Comparison of ENCODE assay signal across 18 mouse cellular contexts in genomic region chr6:128208491-128209170, GRCm38 (mm10).
DNase-seq lines count a peak whose midpoint lies in the region; ATAC-seq and TF ChIP-seq lines count a peak whose summit lies in the region.
"Had no signal": no experiment of that assay in that cellular context is flagged by ENCODE, and none has a peak within 500 bp of the region (broad histone marks: within the 10 kb centered on the region; RNA-seq: fewer than 3 reads in every experiment).

No protein-coding gene starts in this region.

- H3K4me1 ChIP-seq in heart, embryonic 10.5 days, result peaks cover 7% of the 10 kb centered on the region; the same call in 1 of the 2 replicates
- no peaks in the 10 kb centered on the region for H3K4me1 ChIP-seq in lung, embryonic 14.5 days (ENCODE audit: insufficient read depth)
- H3K4me1 ChIP-seq: hindbrain, embryonic 13.5 days had no signal

- intact Hi-C loops in heart, postnatal 10 days (cut with DNase I), result no loop called here

- ATAC-seq in lung, embryonic 14.5 days (ENCODE audit: insufficient read depth), result peak; percentile 75
- ATAC-seq: midbrain, embryonic 16.5 days had no signal

- no peaks in the 10 kb centered on the region for H3K9me3 ChIP-seq in heart, embryonic 10.5 days
- no peaks in the 10 kb centered on the region for H3K9me3 ChIP-seq in lung, embryonic 14.5 days (ENCODE audit: low read depth, low read length)
- H3K9me3 ChIP-seq: hindbrain, embryonic 13.5 days had no signal

- H3K4me3 ChIP-seq in heart, embryonic 10.5 days, result no peak overlapping the region
- no peak overlapping the region for H3K4me3 ChIP-seq in lung, embryonic 14.5 days (ENCODE audit: low read depth, low read length)
- H3K4me3 ChIP-seq: hindbrain, embryonic 13.5 days had no signal

- peak; percentile 22 to 27 for DNase-seq in heart, adult 18-20 months
- DNase-seq in heart, embryonic 10.5 days (ENCODE audit: low spot score), result no peak
- DNase-seq in lung, embryonic 14.5 days, result peak; percentile 71
- DNase-seq in lung, postnatal 25 days (ENCODE audit: low spot score), result no peak
- DNase-seq in NIH3T3 (ENCODE audit: low read depth), result peak; percentile 80
- DNase-seq in heart, postnatal 10 days, result peak; percentile 44 to 59
- no peak for DNase-seq in frontal cortex, postnatal 25 days (ENCODE audit: low spot score in 2 of 2)
- DNase-seq: adrenal gland, postnatal 36 days; cerebellum, adult 11-12 months; cerebellum, postnatal 14 days; kidney, adult 8-10 months; kidney, postnatal 36 days; liver; right cerebral cortex, postnatal 25 days; thymus, postnatal 14 days had no signal

- no peak overlapping the region for H3K4me2 ChIP-seq in lung, embryonic 14.5 days
- H3K4me2 ChIP-seq: hindbrain, embryonic 13.5 days had no signal

- no peaks in the 10 kb centered on the region for H3K27me3 ChIP-seq in heart, embryonic 10.5 days (ENCODE audit: insufficient read depth, poor library complexity, severe bottlenecking)
- no peaks in the 10 kb centered on the region for H3K27me3 ChIP-seq in lung, embryonic 14.5 days (ENCODE audit: insufficient read depth, low read length)
- H3K27me3 ChIP-seq: CH12.LX; hindbrain, embryonic 13.5 days had no signal

- no peak overlapping the region for H3K9ac ChIP-seq in lung, embryonic 14.5 days
- H3K9ac ChIP-seq: hindbrain, embryonic 13.5 days had no signal

- no peak overlapping the region for H3K27ac ChIP-seq in heart, embryonic 10.5 days
- H3K27ac ChIP-seq in lung, embryonic 14.5 days (ENCODE audit: low read depth), result peak overlapping the region; percentile 60; the same call in 1 of the 2 replicates
- H3K27ac ChIP-seq: hindbrain, embryonic 13.5 days had no signal

- no peak for TF ChIP-seq CTCF in lung, embryonic 14.5 days (IDR thresholded peaks at IDR 0.05; ENCODE audit: low read depth)

- WGBS in heart, embryonic 10.5 days, result 74% methylated on average over 8 of the region's 8 CpGs
- WGBS in lung, embryonic 14.5 days, result 65% methylated on average over 8 of the region's 8 CpGs

- H3K36me3 ChIP-seq in heart, embryonic 10.5 days, result no peaks in the 10 kb centered on the region
- no peaks in the 10 kb centered on the region for H3K36me3 ChIP-seq in lung, embryonic 14.5 days (ENCODE audit: insufficient read depth)
- H3K36me3 ChIP-seq: hindbrain, embryonic 13.5 days had no signal

Comparison
In these comparisons a context has a peak if more than half of its experiments do, and no peak if none do; other contexts are left out.
1. DNase-seq: peak in heart, adult 18-20 months (2 of 2), lung, embryonic 14.5 days (single experiment), NIH3T3 (single experiment) and heart, postnatal 10 days (2 of 2); none in heart, embryonic 10.5 days (single experiment), lung, postnatal 25 days (single experiment) and frontal cortex, postnatal 25 days (0 of 2).